Mouse (Mus musculus): ENCODE measurements at regions not wholly inside any gene's neighbourhood (a gene's known extent, or its start where the extent isn't known, plus 50 kb on each side); places are given as distances from the start of the nearest gene placed in this dataset.
A peak's percentile ranks its signal among the peaks of the same experiment; 100 is the strongest.

- no peak for DNase-seq (ENCODE audit: low spot score)
Measured at GRCm38 (mm10) chr2:26787312-26787711, 77.5 kb downstream of the Abo start.

GRCm38 (mm10) chr2:26777016-26777415, 87.8 kb downstream of the Abo start:
- DNase-seq (ENCODE audit: low spot score) = no peak

DNA sequence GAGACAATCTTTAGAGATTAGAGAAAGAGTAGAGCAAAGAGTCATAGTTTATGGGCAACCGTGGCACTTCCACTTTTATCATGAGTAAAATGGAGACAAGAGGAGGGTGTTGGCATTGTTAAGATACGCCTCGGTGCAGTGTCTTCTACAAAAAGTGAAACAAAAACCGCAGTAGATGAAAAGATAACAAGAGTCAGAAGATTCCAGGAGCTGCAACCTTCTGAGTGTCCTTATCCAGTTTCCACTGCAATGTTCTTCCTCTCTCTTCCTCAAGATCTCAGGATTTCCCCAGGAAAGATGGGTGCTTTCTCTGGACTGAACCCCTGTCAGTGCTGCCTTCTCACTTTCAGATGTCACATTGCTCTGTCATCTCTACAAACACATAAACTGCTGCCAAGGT, 82.3 kb upstream of the Lcn4 start:
- no peak for DNase-seq (ENCODE audit: low spot score)

DNA sequence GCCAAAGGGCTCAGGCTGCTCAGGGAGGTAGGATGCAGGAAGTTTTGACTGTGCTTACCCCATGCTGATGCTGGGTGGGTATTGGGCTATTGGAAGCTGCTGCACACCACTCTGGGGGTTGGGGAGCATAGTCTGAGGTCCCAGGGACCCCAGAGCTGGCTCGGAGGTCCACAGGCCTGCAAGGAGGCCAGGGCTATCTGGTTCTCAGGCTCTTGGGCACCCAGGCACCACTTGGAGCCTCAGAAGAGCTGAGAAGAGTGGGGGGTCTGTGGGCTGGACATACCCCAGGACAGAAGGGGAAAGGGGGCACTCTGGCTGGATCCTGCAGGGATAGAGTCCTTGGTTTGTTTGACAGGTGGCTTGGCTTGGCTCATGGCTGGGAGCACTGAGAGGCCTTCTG, 80.8 kb upstream of the Lcn4 start:
- no peak for DNase-seq (ENCODE audit: low spot score)

GRCm38 (mm10) chr2:26744341-26744740, 73.3 kb upstream of the Lcn4 start:
- DNase-seq (ENCODE audit: low spot score) = peak; percentile 18

DNA sequence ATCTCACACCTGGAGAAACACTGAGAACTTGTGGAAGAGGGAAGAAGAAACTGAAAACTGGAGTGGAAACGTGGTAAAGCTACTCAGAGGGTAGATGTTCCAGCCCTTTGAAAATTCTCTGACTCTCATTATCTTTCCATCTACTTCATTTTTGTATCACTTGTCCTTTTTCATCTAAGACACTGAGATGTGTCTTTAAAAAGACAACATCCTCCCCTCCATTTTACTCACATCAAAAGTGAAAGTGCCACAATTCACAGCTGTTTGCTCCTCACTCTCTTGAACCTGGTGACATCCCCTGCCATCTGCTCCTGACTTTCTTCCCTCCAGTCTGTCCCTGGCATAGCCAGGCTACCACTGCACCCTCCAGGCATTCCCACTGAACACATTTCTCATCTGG, 67.8 kb upstream of the Lcn4 start:
- DNase-seq (ENCODE audit: low spot score) = no peak

DNA sequence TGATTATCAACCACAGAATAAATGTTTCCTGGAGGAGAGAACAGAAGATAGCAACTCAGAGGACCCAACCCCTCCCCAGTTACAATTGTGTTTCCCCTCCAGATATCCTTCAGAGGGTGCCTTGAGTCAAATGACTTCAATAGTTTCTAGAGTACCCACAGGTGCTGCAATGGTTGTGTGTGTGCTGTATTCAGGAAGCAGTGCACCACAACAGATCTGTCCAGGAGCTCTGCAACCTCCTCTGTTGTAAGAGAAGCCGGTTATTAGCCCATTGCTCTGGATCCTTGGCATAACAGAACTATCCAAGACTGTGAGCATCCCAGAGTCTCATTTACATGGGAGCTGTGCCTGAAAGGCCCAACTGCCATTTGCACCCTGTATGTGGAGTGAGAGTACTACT, 66.6 kb upstream of the Lcn4 start:
- DNase-seq (ENCODE audit: low spot score) = no peak

All from T-cell, adult 2 months (primary cell).